Mouse (Mus musculus): ENCODE measurements around the gene Nploc4.

Nploc4 gene

GRCm38 (mm10) chr11:120437152-120437856 lies at the start of gene Nploc4:
Gene Nploc4 (minus strand): TSS chr11:120437708.
- DNase-seq (ENCODE audit: low spot score), result peak; percentile 90

DNA sequence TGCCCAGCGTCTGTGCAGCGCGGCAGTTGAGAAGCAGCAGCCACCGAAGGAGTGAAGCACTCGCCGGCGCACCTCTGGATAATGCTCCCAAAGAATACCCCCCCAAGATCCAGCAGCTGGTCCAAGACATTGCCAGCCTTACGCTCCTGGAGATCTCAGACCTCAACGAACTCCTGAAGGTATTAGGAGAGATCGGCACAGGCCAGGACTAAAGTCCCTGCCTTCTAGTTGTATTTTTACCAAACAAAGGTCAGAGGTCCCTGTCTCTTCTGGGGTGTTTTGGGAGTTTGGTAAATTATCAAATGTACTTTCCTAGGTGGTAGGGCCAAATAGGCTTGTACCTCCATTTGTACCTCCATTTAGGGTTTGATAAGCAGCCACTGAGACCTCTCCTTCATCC lies 47.7 kb upstream of the Nploc4 start:
- DNase-seq (ENCODE audit: low spot score), result no peak

DNA sequence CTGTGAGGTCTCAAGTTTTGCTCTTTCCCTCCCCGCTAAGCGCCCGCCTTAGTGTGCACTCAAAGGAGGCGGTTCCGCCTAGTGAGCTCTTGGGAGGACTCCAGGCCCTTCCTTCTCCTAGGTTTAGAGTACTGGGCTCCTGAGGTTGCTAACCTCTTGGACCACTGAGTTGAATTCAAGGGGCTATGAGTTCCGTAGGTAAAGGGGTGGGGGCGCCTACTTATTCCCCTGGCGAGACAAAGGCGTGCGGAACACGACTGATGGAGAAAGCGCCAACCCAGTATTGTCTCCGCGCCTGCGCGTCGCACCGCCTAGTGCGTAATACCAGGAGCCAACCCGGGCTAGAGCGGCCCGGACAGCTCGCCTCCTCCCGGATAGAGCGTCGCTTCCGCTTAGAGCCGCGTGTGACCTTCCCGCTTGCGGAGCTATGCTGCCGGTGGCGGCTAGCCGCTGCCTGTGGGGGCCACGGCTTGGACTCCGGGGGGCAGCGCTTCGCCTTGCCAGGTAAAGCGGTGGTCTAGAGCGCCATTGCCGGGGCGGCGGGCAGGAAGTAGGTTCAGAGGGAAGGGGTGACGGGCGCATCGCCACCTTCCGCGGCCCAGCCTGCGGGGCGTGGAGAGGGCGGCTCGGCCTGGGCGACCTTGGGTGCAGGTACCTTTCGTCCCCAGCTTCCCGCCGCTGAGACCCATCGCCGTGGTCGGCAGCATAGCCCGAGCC lies 46.9 kb upstream of the Nploc4 start, which contains the start of gene Mrpl12:
Gene Mrpl12 (plus strand): TSS at position 349 of the 717 bp plus-strand sequence.
- peak; percentile 81 for DNase-seq (ENCODE audit: low spot score)

GRCm38 (mm10) chr11:120483448-120483934 lies 46.0 kb upstream of the Nploc4 start:
- no peak for DNase-seq (ENCODE audit: low spot score)

- DNase-seq (ENCODE audit: low spot score), result no peak
Observed at GRCm38 (mm10) chr11:120472052-120472451, 34.5 kb upstream of the Nploc4 start.

DNA sequence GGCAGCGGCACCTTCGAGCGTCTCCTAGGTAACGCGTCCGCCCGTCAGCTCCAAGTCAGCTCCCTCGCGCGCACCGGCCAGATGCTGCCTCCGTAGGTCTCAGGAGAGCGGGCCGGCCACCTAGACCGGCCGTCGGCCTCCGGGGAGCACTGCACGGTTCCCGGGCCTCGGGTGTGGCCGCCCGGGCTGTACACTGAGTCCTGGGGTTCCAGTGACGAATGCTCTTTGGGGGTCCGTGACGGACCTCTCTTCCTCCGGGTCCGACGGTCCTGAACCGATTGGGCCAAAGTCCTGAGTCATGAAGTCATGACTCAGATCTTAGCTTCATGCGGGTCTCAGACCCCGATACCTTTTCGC lies 30.2 kb upstream of the Nploc4 start:
- DNase-seq (ENCODE audit: low spot score), result no peak

GRCm38 (mm10) chr11:120467051-120467735 lies 29.7 kb upstream of the Nploc4 start, which contains the start of gene Arl16:
Gene Arl16 (minus strand): TSS chr11:120467607.
- DNase-seq (ENCODE audit: low spot score), result peak; percentile 84

DNA sequence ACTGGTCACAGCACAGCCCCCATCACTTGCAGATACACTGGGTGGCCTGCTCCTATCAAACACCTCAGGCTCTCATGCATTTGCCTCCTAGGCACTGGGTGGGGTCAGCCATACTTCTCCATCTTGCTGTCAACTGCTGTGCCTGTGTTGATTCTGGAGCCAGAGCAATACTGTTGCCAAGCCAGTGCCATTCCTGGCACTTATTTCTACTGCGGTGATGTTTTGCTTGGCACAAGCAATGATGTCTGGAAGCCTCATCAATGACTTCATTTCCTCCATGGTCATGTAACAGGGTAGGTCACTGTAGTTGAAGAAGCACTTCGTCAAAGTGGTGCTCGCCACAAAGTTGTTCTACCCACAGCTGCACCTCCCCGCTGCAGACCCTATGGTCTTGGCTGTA lies 28.0 kb upstream of the Nploc4 start:
- no peak for DNase-seq (ENCODE audit: low spot score)

GRCm38 (mm10) chr11:120464365-120464764 lies 26.9 kb upstream of the Nploc4 start:
- no peak for DNase-seq (ENCODE audit: low spot score)

DNA sequence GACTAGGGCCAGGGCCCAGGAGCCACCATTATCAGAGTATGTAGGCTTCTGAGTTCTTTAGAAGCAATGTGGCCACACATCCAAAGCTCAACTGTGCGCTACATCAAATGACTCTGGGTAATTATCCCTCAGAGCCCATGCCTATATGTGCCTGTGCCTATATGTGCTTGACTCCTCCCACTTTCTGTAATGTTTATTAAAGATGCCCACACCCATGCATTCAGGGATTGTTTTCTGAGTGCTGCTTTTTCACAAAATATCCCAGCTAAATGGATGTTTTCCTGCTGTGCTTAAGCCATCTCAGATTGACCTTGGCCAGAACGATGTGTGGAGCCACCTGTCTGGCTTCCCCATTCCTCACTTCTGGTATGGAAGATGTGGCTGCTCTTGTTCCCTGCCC lies 26.0 kb upstream of the Nploc4 start:
- no peak for DNase-seq (ENCODE audit: low spot score)

- no peak for DNase-seq (ENCODE audit: low spot score)
Observed at GRCm38 (mm10) chr11:120458847-120459597, 21.5 kb upstream of the Nploc4 start.

- peak; percentile 65 for DNase-seq (ENCODE audit: low spot score)
Observed at GRCm38 (mm10) chr11:120457772-120458751, 20.6 kb upstream of the Nploc4 start, which contains the start of the genes Oxld1 and Ccdc137. Gene Oxld1 (minus strand): TSS chr11:120458068. Gene Ccdc137 (plus strand): TSS chr11:120458115.

GRCm38 (mm10) chr11:120457370-120457769 lies 19.9 kb upstream of the Nploc4 start:
- no peak for DNase-seq (ENCODE audit: low spot score)

DNA sequence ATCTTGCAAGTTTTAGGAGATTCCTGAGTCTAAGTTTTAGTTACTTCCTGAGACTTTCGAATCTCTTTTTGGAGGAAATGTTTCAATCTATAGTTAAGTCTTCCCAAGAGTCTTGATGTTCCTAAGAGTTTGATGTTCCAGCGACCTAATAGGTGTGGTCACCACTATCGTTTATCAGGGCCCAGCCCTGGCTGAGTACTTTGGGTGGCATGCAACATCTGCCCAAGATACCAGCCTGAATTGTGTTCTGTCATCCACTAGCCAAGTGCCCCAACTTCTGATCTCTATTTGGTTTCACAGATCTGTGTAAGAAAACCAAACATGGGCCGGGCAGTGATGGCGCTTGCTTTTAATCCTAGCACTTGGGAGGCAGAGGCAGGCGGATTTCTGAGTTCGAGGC lies 17.9 kb upstream of the Nploc4 start:
- DNase-seq (ENCODE audit: low spot score), result no peak

DNA sequence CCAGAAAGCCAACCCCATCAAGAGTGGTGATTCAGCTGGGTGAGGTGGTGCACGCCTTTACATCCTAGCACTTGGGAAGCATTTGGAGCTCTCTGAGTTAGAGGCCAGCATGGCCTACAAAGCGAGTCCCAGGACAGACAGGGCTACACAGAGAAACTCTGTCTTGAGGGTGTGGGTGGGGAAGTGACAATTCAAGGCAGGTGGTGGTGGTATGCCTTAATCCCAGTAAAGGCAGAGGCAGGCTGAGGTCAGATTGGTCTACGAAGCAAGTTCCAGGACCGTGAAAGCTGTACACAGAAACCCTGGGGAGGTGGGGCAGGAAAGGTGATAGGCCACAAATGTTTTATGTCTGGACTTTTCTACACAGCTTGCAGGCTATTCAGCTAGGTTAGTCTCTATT lies 17.5 kb upstream of the Nploc4 start:
- no peak for DNase-seq (ENCODE audit: low spot score)

DNA sequence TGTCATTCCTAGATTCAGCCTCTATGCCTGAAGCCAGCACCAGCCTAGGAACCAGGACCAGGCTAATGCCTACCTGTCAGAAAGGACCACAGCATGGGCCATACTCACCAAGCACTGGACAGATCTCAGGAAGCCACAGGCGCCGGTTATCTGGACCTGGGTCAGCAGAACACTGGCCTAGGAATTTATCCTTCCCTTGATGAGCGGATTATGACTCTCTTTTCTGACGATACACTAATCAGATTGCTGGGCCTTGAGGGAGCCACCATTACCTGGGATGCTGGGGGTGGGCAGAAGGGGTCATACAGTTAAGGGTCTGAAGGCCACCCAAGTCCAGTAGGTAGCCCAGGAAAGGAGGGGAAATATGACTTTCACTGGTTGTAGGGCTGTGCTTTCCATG lies 15.8 kb upstream of the Nploc4 start, which contains the start of gene Pde6g:
Gene Pde6g (minus strand): TSS at position 195 of the 400 bp plus-strand sequence.
- DNase-seq (ENCODE audit: low spot score), result no peak

DNA sequence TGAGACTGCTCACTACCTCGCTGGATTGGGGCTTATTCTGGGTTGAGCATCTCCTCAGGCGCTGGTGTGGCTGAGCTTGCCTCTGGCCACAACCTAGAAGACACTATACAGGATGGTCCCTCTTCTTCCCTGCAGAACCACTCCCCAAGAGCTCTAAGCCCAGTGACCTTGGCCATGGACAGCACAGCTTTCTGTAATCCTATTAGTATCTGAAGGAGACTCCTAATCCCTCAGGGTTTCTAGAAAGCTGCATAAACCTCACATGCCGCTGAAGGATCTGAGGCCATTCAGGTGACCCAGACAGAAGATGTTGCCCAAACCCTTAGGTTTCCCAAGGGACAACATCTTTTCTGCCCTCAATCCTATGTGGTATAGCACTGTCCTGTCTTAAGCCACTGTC lies 14.7 kb upstream of the Nploc4 start:
- no peak for DNase-seq (ENCODE audit: low spot score)

- DNase-seq (ENCODE audit: low spot score), result no peak
Observed at GRCm38 (mm10) chr11:120447179-120447578, 9.7 kb upstream of the Nploc4 start.

- no peak for DNase-seq (ENCODE audit: low spot score)
Observed at GRCm38 (mm10) chr11:120445475-120445874, 8.0 kb upstream of the Nploc4 start.

DNA sequence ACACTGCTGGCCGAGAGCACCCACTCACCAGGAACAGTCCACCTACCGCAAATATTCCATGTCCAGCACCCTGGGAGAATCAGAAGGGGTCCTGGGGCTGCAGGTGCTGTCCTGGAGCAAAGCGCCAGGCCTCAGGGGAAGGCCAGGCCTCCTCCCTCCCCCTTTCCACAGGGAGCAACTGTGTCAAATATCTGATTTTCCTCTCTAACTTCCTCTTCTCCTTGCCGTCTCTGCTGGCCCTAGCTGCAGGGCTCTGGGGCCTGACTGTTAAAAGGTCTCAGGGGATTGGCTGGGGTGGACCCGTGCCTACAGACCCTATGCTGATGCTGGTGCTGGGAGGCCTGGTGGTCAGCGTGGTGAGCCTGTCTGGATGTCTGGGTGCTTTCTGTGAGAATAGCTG lies 6.6 kb upstream of the Nploc4 start:
- no peak for DNase-seq (ENCODE audit: low spot score)
